Mouse (Mus musculus) left cerebral cortex, adult 18-20 months (tissue): ENCODE results near the gene Mmrn1. TPM values are rescaled to one million over a fixed set of nuclear protein-coding genes. Genes with fewer than 3 reads are reported as not detected.

Source experiments
- DNase-seq, 2 experiments: peaks; one replicate each; pipeline ENCODE4 v3.0.0; 2021 to 2022; ENCODE audit warnings: low spot score in 2 of 2, mixed read lengths in 1 of 2
- total RNA-seq, 2 experiments: library from RNA; stranded (reverse); gene quantifications; 2 replicates each; pipeline ENCODE4 v1.2.3; 2021

Mmrn1 gene
- total RNA-seq, 2 experiments from 2014 or later = not detected

- no peak for DNase-seq
Measured at GRCm38 (mm10) chr6:60993386-60994108, 68.8 kb downstream of the Mmrn1 start.

GRCm38 (mm10) chr6:60994114-60994513 is 69.3 kb downstream of the Mmrn1 start:
- no peak for DNase-seq

GRCm38 (mm10) chr6:60994521-60994920 is 69.7 kb downstream of the Mmrn1 start:
- DNase-seq = no peak

- no peak for DNase-seq
Measured at GRCm38 (mm10) chr6:60995596-60995995, 70.8 kb downstream of the Mmrn1 start.

- DNase-seq = no peak
Measured at GRCm38 (mm10) chr6:60996328-60996727, 71.6 kb downstream of the Mmrn1 start.

- DNase-seq = no peak
Measured at GRCm38 (mm10) chr6:61001003-61001790, 76.4 kb downstream of the Mmrn1 start.

GRCm38 (mm10) chr6:61003916-61004765 is 79.4 kb downstream of the Mmrn1 start:
- DNase-seq = no peak

- DNase-seq = no peak
Measured at GRCm38 (mm10) chr6:61013780-61014179, 89.0 kb downstream of the Mmrn1 start.

GRCm38 (mm10) chr6:61019689-61020088 is 94.9 kb downstream of the Mmrn1 start:
- no peak for DNase-seq

- DNase-seq = no peak
Measured at GRCm38 (mm10) chr6:61020995-61021394, 96.2 kb downstream of the Mmrn1 start.

- DNase-seq = no peak
Measured at GRCm38 (mm10) chr6:61033251-61033650, 108.5 kb downstream of the Mmrn1 start.

Other genes starting within 250 kb of the Mmrn1 start
- gene Snca, start 95.1 kb upstream of the Mmrn1 start, total RNA-seq = 100 to 1,000 TPM; 291 to 318 TPM